Mouse (Mus musculus) CH12.LX (cell line): ENCODE data around the gene Inpp5d. TPM values are rescaled to one million over a fixed set of nuclear protein-coding genes. Genes with fewer than 3 reads are reported as not detected.

Experiments used
- DNase-seq: peaks from one replicate; pipeline ENCODE4 v3.0.0-alpha.2; 2013; ENCODE audit errors: extremely low read depth
- H3K27ac ChIP-seq: 2 replicates; pipeline ENCODE4 v1.5.1; 2012; ENCODE audit warnings: low read depth, mild to moderate bottlenecking, control low read depth, moderate library complexity; ENCODE audit not compliant: insufficient read depth
- H3K27me3 ChIP-seq: replicated peaks from 2 replicates; pipeline ENCODE3; 2012; ENCODE audit warnings: inconsistent platforms
- H3K36me3 ChIP-seq, 2 experiments: replicated peaks in 1 of 2; 2 replicates each; pipeline versions ENCODE3 to v1.6.1; 2012; ENCODE audit warnings: inconsistent platforms in 1 of 2, low read length in 1 of 2, mild to moderate bottlenecking in 1 of 2, mixed read lengths in 1 of 2, moderate library complexity in 1 of 2; ENCODE audit not compliant: control insufficient read depth in 1 of 2, insufficient read depth in 1 of 2
- H3K4me1 ChIP-seq, 2 experiments: 2 replicates each; pipeline ENCODE4 v1.6.1; 2012; ENCODE audit warnings: inconsistent platforms in 1 of 2, moderate library complexity in 1 of 2; ENCODE audit not compliant: insufficient read depth in 2 of 2, control insufficient read depth in 1 of 2
- H3K4me2 ChIP-seq: 2 replicates; pipeline ENCODE4 v1.6.1; 2012; ENCODE audit warnings: low read depth, mild to moderate bottlenecking, control low read depth; ENCODE audit not compliant: poor library complexity, insufficient read depth, severe bottlenecking
- H3K4me3 ChIP-seq, 3 experiments: fragments of 150-350 bp in 1 of 3; sonication (generic) in 1 of 3; replicated peaks in 1 of 3; 2 replicates each; pipeline versions ENCODE3 to v1.5.1; 2011 to 2012; ENCODE audit warnings: low read depth in 2 of 3, low read length in 2 of 3, mild to moderate bottlenecking in 2 of 3, moderate library complexity in 2 of 3, control low read depth in 1 of 3, improper control_type of control experiment in 1 of 3, inconsistent platforms in 1 of 3, mixed read lengths in 1 of 3; ENCODE audit not compliant: poor library complexity in 1 of 3
- H3K79me2 ChIP-seq: replicated peaks from 2 replicates; pipeline ENCODE4 v1.6.1; 2012; ENCODE audit warnings: mild to moderate bottlenecking, moderate library complexity; ENCODE audit not compliant: control insufficient read depth, poor library complexity, insufficient read depth, severe bottlenecking; ENCODE audit errors: extremely low read depth
- H3K9ac ChIP-seq: 2 replicates; pipeline ENCODE4 v1.6.1; 2012; ENCODE audit warnings: low read depth, mild to moderate bottlenecking, control low read depth, moderate library complexity; ENCODE audit not compliant: insufficient read depth
- H3K9me3 ChIP-seq: replicated peaks from 2 replicates; pipeline ENCODE3; 2012; ENCODE audit warnings: low read length, inconsistent platforms, mixed read lengths
- CHD2 ChIP-seq: IDR thresholded peaks from 2 replicates; pipeline ENCODE4 v1.6.1; 2011; ENCODE audit warnings: low read length, improper control_type of control experiment
- CTCF ChIP-seq, 2 experiments: IDR thresholded peaks in 1 of 2; conservative IDR thresholded peaks in 1 of 2; 2 replicates each; pipeline ENCODE4 v1.5.1; 2011 to 2012; ENCODE audit warnings: low read depth in 2 of 2, low read length in 2 of 2, improper control_type of control experiment in 1 of 2, inconsistent platforms in 1 of 2, mild to moderate bottlenecking in 1 of 2, moderate library complexity in 1 of 2
- EP300 ChIP-seq: IDR thresholded peaks from 2 replicates; pipeline ENCODE4 v1.6.1; 2011; ENCODE audit warnings: low read length, improper control_type of control experiment
- HCFC1 ChIP-seq: IDR thresholded peaks from 2 replicates; pipeline ENCODE4 v1.6.1; 2012; ENCODE audit warnings: low read depth, mild to moderate bottlenecking, inconsistent platforms, low read length, improper control_type of control experiment
- JUN ChIP-seq: IDR thresholded peaks from 2 replicates; pipeline ENCODE4 v1.6.1; 2011; ENCODE audit warnings: low read depth, mild to moderate bottlenecking, low read length, improper control_type of control experiment, moderate library complexity; ENCODE audit not compliant: insufficient read depth
- JUND ChIP-seq: conservative IDR thresholded peaks from 2 replicates; pipeline ENCODE4 v1.6.1; 2011; ENCODE audit warnings: low read depth, low read length, improper control_type of control experiment
- KAT2A ChIP-seq: IDR thresholded peaks from 2 replicates; pipeline ENCODE4 v1.6.1; 2012; ENCODE audit warnings: low read length, improper control_type of control experiment, inconsistent platforms; ENCODE audit not compliant: insufficient replicate concordance
- MAX ChIP-seq: IDR thresholded peaks from 2 replicates; pipeline ENCODE4 v1.6.1; 2011; ENCODE audit warnings: low read length, improper control_type of control experiment
- NELFE ChIP-seq: IDR thresholded peaks from 2 replicates; pipeline ENCODE4 v1.6.1; 2011; ENCODE audit warnings: low read depth, low read length, improper control_type of control experiment
- NRF1 ChIP-seq: IDR thresholded peaks from 2 replicates; pipeline ENCODE4 v1.6.1; 2014; ENCODE audit warnings: low read depth, mild to moderate bottlenecking, inconsistent platforms, low read length, improper control_type of control experiment, moderate library complexity
- PAX5 ChIP-seq: IDR thresholded peaks from 2 replicates; pipeline ENCODE4 v1.6.1; 2012; ENCODE audit warnings: low read length, inconsistent platforms, mixed read lengths
- POLR2AphosphoS2 ChIP-seq: IDR thresholded peaks from 2 replicates; pipeline ENCODE4 v1.6.1; 2011; ENCODE audit warnings: low read depth, low read length, improper control_type of control experiment
- RAD21 ChIP-seq: IDR thresholded peaks from 2 replicates; pipeline ENCODE4 v1.6.1; 2011; ENCODE audit warnings: low read depth, mild to moderate bottlenecking, low read length, improper control_type of control experiment, moderate library complexity
- SIN3A ChIP-seq: IDR thresholded peaks from 2 replicates; pipeline ENCODE4 v1.6.1; 2012; ENCODE audit warnings: low read length, improper control_type of control experiment, inconsistent platforms
- SMC3 ChIP-seq: IDR thresholded peaks from 2 replicates; pipeline ENCODE4 v1.6.1; 2011; ENCODE audit warnings: low read depth, low read length, improper control_type of control experiment
- TBP ChIP-seq: conservative IDR thresholded peaks from 2 replicates; pipeline ENCODE4 v1.6.1; 2011; ENCODE audit warnings: low read depth, low read length, improper control_type of control experiment
- ZMIZ1 ChIP-seq: IDR thresholded peaks from 2 replicates; pipeline ENCODE4 v1.6.1; 2012; ENCODE audit warnings: low read depth, mild to moderate bottlenecking, inconsistent platforms, low read length, improper control_type of control experiment
- dilution Hi-C: fragments of 300-500 bp; cut with MboI; formaldehyde crosslinking; loops from 2 replicates; pipeline ENCODE4 v1.14.3; 2020; ENCODE audit warnings: low sequenced_read_pairs; ENCODE audit not compliant: extremely low pct_unique_long_range_greater_than_20kb, extremely low pct_ligation_motif_present
- in situ Hi-C: fragments of 300-500 bp; cut with MboI; formaldehyde crosslinking; loops from 3 replicates; pipeline ENCODE4 v1.14.3; 2019; ENCODE audit warnings: low sequenced_read_pairs, low pct_ligation_motif_present, low pct_unique_long_range_greater_than_20kb, mixed read lengths
- polyA plus RNA-seq: library from polyadenylated mRNA; unstranded; fragments of >175 nt; gene quantifications from 2 replicates; pipeline ENCODE4 v1.2.1, GENCODE M21; 2012; ENCODE audit warnings: low read depth; ENCODE audit not compliant: insufficient read length
- total RNA-seq, 2 experiments: library from RNA; depleted of rRNA; stranded (reverse); fragments of 300-350 nt in 1 of 2; fragments of >200 nt in 1 of 2; gene quantifications; 2 replicates each; pipeline ENCODE4 v1.2.3; 2012 to 2014

Gene Inpp5d
- total and polyA plus RNA-seq, 3 experiments: 97.1 to 109 (median 106) TPM

GRCm38 (mm10) chr1:87667006-87667405, 46.9 kb downstream of the Inpp5d start:
- DNase-seq: no peak
- dilution Hi-C loops: no loop called here
- no peak overlapping the region for H3K4me3 ChIP-seq
- no peak overlapping the region for H3K9ac ChIP-seq
- no peak for TF ChIP-seq MAX
- 0 out of 4 replicates have a peak, but pooled peaks of 1 of the 2 experiments have one; percentile 16 for TF ChIP-seq CTCF (conservative IDR thresholded peaks at IDR 0.05 in 1 of 2, IDR thresholded peaks at IDR 0.05 in 1 of 2; ENCODE audit: low read depth in 2 of 2, low read length in 2 of 2)
- TF ChIP-seq, all 38 proteins: peak for 1
- no peak overlapping the region for H3K27ac ChIP-seq
- peaks cover 30% of the 10 kb centered on the region for H3K79me2 ChIP-seq
- peaks cover 0 to 12% of the 10 kb centered on the region in 2 experiments; a peak in 1 of 4 replicates for H3K4me1 ChIP-seq
- peaks cover 65 to 95% of the 10 kb centered on the region in 2 experiments for H3K36me3 ChIP-seq
- H3K4me2 ChIP-seq: no peak overlapping the region
- H3K27me3 ChIP-seq: no peaks in the 10 kb centered on the region
- in situ Hi-C loops: no loop called here
- peaks cover 20% of the 10 kb centered on the region for H3K9me3 ChIP-seq

- Histone ChIP-seq H3K27me3 (no peaks in the 10 kb centered on the region), H3K36me3 (peaks cover 66 to 90% of the 10 kb centered on the region in 2 experiments), H3K27ac (no peak overlapping the region), H3K4me1 (peaks cover 0 to 12% of the 10 kb centered on the region in 2 experiments; a peak in 1 of 4 replicates), H3K4me3 (no peak overlapping the region), H3K4me2 (no peak overlapping the region), H3K79me2 (peaks cover 25% of the 10 kb centered on the region), H3K9me3 (peaks cover 7% of the 10 kb centered on the region), H3K9ac (no peak overlapping the region)
- TF ChIP-seq ZMIZ1 (no peak), TBP (no peak), NELFE (no peak), NRF1 (no peak), SIN3A (no peak), PAX5 (no peak), POLR2AphosphoS2 (no peak), JUN (no peak), HCFC1 (no peak), KAT2A (no peak), RAD21 (no peak)
- no peak for DNase-seq
- in situ Hi-C loops (no loop called here), dilution Hi-C loops (no loop called here)
These were observed 48.2 kb downstream of the Inpp5d start for GRCm38 (mm10) chr1:87668300-87668699.

GRCm38 (mm10) chr1:87671483-87671882, 51.4 kb downstream of the Inpp5d start:
- Histone ChIP-seq H3K36me3 (peaks cover 67 to 90% of the 10 kb centered on the region in 2 experiments), H3K79me2 (peaks cover 5% of the 10 kb centered on the region; the same call in 1 of the 2 replicates), H3K27me3 (no peaks in the 10 kb centered on the region), H3K9me3 (no peaks in the 10 kb centered on the region), H3K27ac (no peak overlapping the region), H3K9ac (no peak overlapping the region), H3K4me3 (no peak overlapping the region), H3K4me2 (no peak overlapping the region), H3K4me1 (no peaks in the 10 kb centered on the region)
- dilution Hi-C loops (no loop called here), in situ Hi-C loops (no loop called here)
- no peak for DNase-seq
- no peak for TF ChIP-seq JUND
- TF ChIP-seq CHD2: no peak
- TF ChIP-seq CTCF (conservative IDR thresholded peaks at IDR 0.05 in 1 of 2, IDR thresholded peaks at IDR 0.05 in 1 of 2; ENCODE audit: low read depth in 2 of 2, low read length in 2 of 2): no peak
- no peak for TF ChIP-seq MAX
- no peak for TF ChIP-seq EP300
- no peak for TF ChIP-seq HCFC1
- TF ChIP-seq NELFE: no peak
- TF ChIP-seq RAD21: no peak
- TF ChIP-seq SMC3: no peak
